Mouse (Mus musculus) retina, postnatal 7 days (tissue): Measurements from ENCODE around the gene Lbhd2.
A peak's percentile ranks its signal among the peaks of the same experiment; 100 is the strongest.

Source experiments
- DNase-seq: peaks from one replicate; pipeline ENCODE4 v3.0.0-alpha.2; 2012; ENCODE audit warnings: low read depth, low spot score

The Lbhd2 gene

GRCm38 (mm10) chr12:111406622-111407021 is at the start of gene Lbhd2:
TSS of gene Lbhd2 (plus strand) at chr12:111406809.
- no peak for DNase-seq

GRCm38 (mm10) chr12:111360671-111361070 is 45.9 kb upstream of the Lbhd2 start:
- no peak for DNase-seq

- DNase-seq: no peak
Measured at GRCm38 (mm10) chr12:111361319-111362098, 45.1 kb upstream of the Lbhd2 start.

- DNase-seq: no peak
Measured at GRCm38 (mm10) chr12:111364234-111364633, 42.4 kb upstream of the Lbhd2 start.

GRCm38 (mm10) chr12:111367065-111367464 is 39.5 kb upstream of the Lbhd2 start:
- no peak for DNase-seq

GRCm38 (mm10) chr12:111370249-111370648 is 36.4 kb upstream of the Lbhd2 start:
- DNase-seq: no peak

- no peak for DNase-seq
Measured at GRCm38 (mm10) chr12:111371905-111372304, 34.7 kb upstream of the Lbhd2 start.

- DNase-seq: no peak
Measured at GRCm38 (mm10) chr12:111373411-111373810, 33.2 kb upstream of the Lbhd2 start.

- no peak for DNase-seq
Measured at GRCm38 (mm10) chr12:111374727-111375126, 31.9 kb upstream of the Lbhd2 start.

- no peak for DNase-seq
Measured at GRCm38 (mm10) chr12:111375559-111375958, 31.1 kb upstream of the Lbhd2 start.

GRCm38 (mm10) chr12:111376053-111376452 is 30.6 kb upstream of the Lbhd2 start:
- no peak for DNase-seq

GRCm38 (mm10) chr12:111376826-111377331 is 29.7 kb upstream of the Lbhd2 start:
- DNase-seq: no peak

GRCm38 (mm10) chr12:111377376-111377973 is 29.1 kb upstream of the Lbhd2 start, which contains the start of gene Cdc42bpb:
TSS of gene Cdc42bpb (minus strand) at chr12:111377718.
- peak; percentile 89 for DNase-seq

- DNase-seq: no peak
Measured at GRCm38 (mm10) chr12:111377986-111378490, 28.6 kb upstream of the Lbhd2 start.

- DNase-seq: no peak
Measured at GRCm38 (mm10) chr12:111378812-111379211, 27.8 kb upstream of the Lbhd2 start.

- DNase-seq: no peak
Measured at GRCm38 (mm10) chr12:111385883-111386641, 20.5 kb upstream of the Lbhd2 start.

- DNase-seq: no peak
Measured at GRCm38 (mm10) chr12:111386642-111387120, 19.9 kb upstream of the Lbhd2 start.

GRCm38 (mm10) chr12:111387146-111387545 is 19.5 kb upstream of the Lbhd2 start:
- DNase-seq: no peak

GRCm38 (mm10) chr12:111394008-111394407 is 12.6 kb upstream of the Lbhd2 start:
- no peak for DNase-seq

GRCm38 (mm10) chr12:111396997-111397396 is 9.6 kb upstream of the Lbhd2 start:
- no peak for DNase-seq

- DNase-seq: peak; percentile 77
Measured at GRCm38 (mm10) chr12:111401454-111402184, 5.0 kb upstream of the Lbhd2 start.
